Mouse (Mus musculus) adrenal gland, postnatal 4 days (tissue): ENCODE results near the gene Cox16. TPM values are rescaled to one million over a fixed set of nuclear protein-coding genes. Genes with fewer than 3 reads are reported as not detected.
A peak's percentile ranks its signal among the peaks of the same experiment; 100 is the strongest.
"Not testable (repeated sequence)": the region's sequence is repeated elsewhere in the genome, so short reads cannot be mapped to it uniquely, and the experiment has no call there.

ENCODE experiments used
- DNase-seq, 2 experiments: peaks; one replicate each; pipeline ENCODE4 v3.0.0; 2021 to 2022; ENCODE audit warnings: low spot score in 2 of 2, mixed read lengths in 2 of 2
- long read RNA-seq, 2 experiments: library from polyadenylated mRNA; stranded (forward); transcript quantifications; one replicate each; pipeline ENCODE4 v2.0.0; 2021
- total RNA-seq, 2 experiments: library from RNA; stranded (reverse); gene quantifications; 2 replicates each; pipeline ENCODE4 v1.2.3; 2021

The Cox16 gene
- 100 to 1,000 TPM in 1 of 2 experiments, 10 to 100 TPM in 1; 90.3 to 114 TPM for total RNA-seq
- long read RNA-seq, experiment 1, transcript Cox16-202 (4 exons, 668 nt) = minor isoform, 13 of 57 reads
- long read RNA-seq, experiment 1, transcript Cox16-201 (4 exons, 2,007 nt) = major isoform, 30 of 57 reads
- long read RNA-seq, experiment 1, transcript Cox16-206 (4 exons, 431 nt) = minor isoform, 10 of 57 reads
- long read RNA-seq, experiment 1, partial matches to known transcripts = 1 of 57 reads
- long read RNA-seq, experiment 1, other reads (novel, unspliced or antisense) = 0 of 57 reads
- long read RNA-seq, experiment 2, transcript Cox16-202 (4 exons, 668 nt) = minor isoform, 16 of 47 reads
- long read RNA-seq, experiment 2, transcript Cox16-201 (4 exons, 2,007 nt) = major isoform, 26 of 47 reads
- long read RNA-seq, experiment 2, partial matches to known transcripts = 1 of 47 reads
- long read RNA-seq, experiment 2, other reads (novel, unspliced or antisense) = 0 of 47 reads

GRCm38 (mm10) chr12:81484727-81485191 is at the start of gene Cox16:
Gene Cox16, minus strand, starts transcription at chr12:81485127.
- peak; percentile 65 to 78 for DNase-seq

GRCm38 (mm10) chr12:81533029-81533419 is 48.1 kb upstream of the Cox16 start:
- DNase-seq = no peak

DNA sequence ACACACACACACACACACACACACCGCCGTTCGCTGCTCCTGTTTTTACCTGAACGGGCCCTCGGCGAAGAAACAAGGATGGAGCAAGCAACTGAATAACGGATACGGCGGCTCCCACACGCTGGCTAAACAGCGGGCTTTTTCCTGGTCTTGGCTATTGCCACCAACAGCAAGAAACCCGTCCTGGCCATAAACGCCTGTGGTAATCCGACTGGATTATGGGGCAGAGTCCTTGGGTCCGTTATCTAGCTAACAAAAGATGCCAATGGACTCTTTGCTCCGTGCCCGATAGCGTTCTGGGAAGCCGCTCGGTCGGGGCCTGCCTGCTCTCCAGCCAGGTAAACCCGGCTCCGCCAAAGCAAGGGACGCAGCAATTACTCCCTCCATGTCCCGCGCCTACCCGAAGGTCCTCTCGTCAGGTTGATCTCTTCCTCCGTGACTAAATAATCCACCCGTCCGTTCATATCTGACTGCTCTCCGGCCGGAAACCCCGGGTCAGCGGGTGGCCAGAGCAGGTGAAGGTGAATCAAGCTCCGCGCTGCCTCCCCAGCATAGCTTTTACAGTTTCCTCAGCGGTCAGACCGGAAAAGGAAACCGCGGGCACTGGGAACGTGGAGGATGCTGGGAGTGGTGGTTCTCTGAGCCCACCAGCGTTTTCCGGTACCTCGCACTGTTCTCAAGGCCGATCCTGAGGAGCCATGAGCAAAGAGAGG is 47.5 kb upstream of the Cox16 start, which contains the start of the genes Gm20498 and Synj2bp:
TSS of gene Gm20498 (minus strand) at position 590 of the 713 bp plus-strand sequence.
TSS of gene Synj2bp (minus strand) at position 596 of the 713 bp plus-strand sequence.
- DNase-seq = peak; percentile 60 to 77

- not testable (repeated sequence) for DNase-seq
Observed at GRCm38 (mm10) chr12:81530587-81530986, 45.7 kb upstream of the Cox16 start.

DNA sequence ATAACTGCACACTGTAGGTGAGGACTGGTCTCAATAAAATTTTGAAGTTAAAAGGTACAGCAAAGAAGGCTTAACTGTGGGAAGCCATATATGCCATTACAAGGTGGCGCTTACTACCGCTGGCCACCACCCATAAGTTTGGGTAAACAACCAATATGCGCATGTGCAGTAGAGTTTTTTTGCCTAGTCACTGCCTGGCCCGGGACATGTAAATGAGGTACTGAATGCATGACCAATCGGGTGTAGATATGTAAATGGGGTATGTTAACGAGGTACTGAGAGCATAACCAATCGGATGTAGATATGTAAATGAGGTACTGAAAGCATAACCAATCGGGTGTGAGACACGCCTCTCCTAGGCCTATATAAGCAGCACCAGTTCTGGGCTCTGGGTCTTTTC is 12.0 kb upstream of the Cox16 start:
- DNase-seq = not testable (repeated sequence)

GRCm38 (mm10) chr12:81490491-81490890 is 5.6 kb upstream of the Cox16 start:
- no peak for DNase-seq

DNA sequence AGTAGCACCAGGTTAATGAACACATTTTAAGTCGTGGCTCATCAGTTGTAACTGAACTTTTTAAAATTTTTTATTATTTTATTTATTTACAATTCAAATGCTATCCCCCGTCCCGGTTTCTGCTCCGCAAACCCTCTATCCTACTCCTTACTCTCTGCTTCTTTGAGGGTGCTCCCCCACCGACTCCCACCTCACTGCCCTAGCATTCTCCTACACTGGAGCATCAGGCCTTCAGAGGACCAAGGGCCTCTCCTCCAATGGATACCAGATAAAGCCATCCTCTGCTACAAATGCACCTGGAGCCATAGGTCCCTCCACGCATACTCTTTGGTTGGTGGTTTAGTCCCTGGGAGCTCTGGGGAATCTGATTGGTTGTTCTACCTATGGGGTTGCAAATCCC is 384 bp upstream of the Cox16 start:
- DNase-seq = no peak

GRCm38 (mm10) chr12:81484212-81484611 is 715 bp downstream of the Cox16 start:
- DNase-seq = no peak

- DNase-seq = no peak
Observed at GRCm38 (mm10) chr12:81483656-81484055, 1.3 kb downstream of the Cox16 start.

DNA sequence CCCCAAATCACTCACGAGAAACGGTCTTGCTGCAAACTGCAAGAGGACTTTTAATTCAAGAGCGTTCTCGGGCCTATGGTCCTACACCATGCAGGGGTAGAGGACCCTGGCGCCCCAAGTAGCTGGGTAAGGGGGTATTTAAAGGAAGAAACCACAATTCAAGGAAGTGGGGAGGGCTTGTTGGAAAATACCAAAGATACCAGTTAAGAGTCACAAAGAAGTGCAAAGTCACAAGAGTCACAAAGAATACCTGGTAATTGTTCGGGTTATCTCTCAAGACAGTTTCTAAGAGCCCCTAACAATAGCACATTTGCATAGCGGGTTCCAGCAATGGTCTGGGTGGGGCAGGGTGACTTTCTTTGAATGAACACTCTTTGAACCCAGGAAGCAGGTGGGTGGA is 25.9 kb downstream of the Cox16 start:
- DNase-seq = not testable (repeated sequence)

DNA sequence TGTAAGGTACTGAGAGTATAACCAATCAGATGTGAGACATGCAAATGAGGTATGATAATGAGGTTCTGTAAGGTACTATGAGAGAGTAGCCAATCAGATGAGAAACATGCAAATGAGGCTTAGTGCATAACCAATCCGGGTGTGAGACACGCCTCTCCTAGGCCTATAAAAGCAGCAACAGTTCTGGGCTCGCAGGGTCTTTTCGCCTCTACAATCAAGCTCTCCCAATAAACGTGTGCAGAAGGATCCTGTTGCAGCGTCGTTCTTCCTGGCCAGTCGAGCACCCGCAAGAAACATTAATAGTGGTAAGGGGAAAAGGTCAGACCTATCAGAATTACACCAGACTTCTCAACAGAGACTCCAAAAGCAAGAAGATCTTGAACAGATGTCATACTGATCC is 45.9 kb downstream of the Cox16 start:
- DNase-seq = not testable (repeated sequence)

GRCm38 (mm10) chr12:81434778-81435177 is 50.1 kb downstream of the Cox16 start:
- not testable (repeated sequence) for DNase-seq

GRCm38 (mm10) chr12:81421846-81422245 is 63.1 kb downstream of the Cox16 start, which contains the start of gene Adam4:
Gene Adam4, minus strand, starts transcription at chr12:81421946.
- no peak for DNase-seq

GRCm38 (mm10) chr12:81413211-81413610 is 71.7 kb downstream of the Cox16 start:
- DNase-seq = no peak

DNA sequence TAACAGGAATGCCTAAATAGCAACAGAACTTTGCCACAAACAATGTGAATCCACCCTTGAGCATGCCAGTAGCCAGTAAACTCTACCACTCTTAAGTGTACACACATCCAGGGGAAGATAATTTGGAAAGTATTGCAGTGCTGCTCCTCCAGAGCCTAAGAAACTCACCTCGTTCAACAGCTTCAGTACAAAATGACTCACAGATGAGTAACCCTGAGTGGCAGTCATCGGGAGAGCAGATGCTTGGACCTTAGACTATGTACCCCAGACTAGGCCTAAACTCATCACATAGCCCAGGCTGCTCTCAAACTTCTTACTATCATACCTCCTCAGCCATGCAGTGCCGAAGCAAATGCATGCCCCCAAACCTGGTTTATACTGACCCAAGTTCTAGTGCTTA is 76.0 kb downstream of the Cox16 start:
- DNase-seq = no peak

- DNase-seq = peak in 1 of 2 experiments; percentile 15
Observed at GRCm38 (mm10) chr12:81402187-81402586, 82.7 kb downstream of the Cox16 start.

DNA sequence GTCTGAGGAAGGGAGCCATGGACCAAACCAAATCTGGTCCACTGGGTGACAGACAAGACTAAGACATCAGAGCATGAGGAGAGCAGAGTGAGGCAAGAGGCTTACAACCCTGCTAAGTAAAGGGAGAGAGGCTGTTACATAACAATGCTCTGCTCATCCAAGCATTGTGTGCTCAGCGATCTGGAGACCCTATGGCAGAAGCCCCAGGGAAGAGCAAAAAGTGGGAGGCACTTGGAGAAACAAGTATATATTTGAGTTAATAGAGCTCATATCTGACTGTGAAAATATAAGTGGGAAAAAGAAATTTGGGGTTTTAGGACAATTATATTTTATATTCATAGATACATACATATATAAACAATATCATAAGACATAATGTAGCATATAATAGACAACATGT is 105.6 kb downstream of the Cox16 start, which contains the start of gene Gm4787:
TSS of gene Gm4787 (minus strand) at position 101 of the 400 bp plus-strand sequence.
- not testable (repeated sequence) for DNase-seq

GRCm38 (mm10) chr12:81333841-81334240 is 151.1 kb downstream of the Cox16 start:
- DNase-seq = no peak

- no peak for DNase-seq
Observed at GRCm38 (mm10) chr12:81332875-81333421, 152.0 kb downstream of the Cox16 start, which contains the start of gene Slc8a3. Gene Slc8a3, minus strand, starts transcription at chr12:81333180.

DNA sequence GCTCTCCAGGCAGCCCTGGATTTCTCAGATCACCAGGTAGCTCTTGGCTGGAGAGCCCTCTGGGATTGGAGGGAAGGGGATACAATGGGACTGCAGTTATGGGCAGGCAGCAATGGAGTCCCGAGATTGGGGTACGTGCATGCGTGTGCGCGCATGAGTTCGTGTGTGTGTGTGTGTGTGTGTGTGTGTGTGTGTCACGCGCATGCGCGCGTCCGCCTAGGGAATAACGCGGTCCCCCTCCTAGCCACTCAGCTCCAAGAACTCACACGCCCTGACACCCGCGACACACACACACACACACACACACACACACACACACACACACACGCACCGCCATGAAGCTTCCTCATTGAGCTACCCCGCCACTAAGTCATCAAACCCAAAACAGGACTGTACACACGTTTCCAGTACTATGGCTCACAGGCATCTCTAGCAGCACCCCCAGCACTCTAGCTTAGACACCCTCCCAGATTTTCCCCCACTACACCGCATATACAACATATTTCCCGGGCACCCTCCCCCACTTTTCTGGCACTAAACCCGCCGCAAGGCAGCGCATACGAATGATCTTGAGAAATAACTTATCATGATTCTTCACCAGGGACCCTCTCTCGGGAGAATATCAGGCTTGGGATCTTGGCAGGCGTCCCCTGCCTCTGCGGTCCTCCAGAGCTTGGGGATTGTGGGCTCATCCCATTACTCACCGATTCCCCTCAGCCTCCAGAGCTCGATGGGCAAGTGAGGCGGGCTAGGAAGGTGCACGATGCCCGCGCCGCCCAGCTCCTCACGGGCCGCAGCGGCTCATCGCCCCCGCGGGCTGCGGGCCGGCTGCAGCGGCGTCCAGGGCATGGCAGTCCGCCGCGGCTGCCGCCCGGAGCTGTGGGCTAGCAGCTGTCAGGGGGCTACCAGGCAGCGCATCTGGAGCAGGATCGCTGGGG is 152.7 kb downstream of the Cox16 start:
- no peak for DNase-seq
